Mouse (Mus musculus) cerebellum, adult 9-10 months (tissue): ENCODE data around the gene Rnaseh2c.
A peak's percentile ranks its signal among the peaks of the same experiment; 100 is the strongest.

Experiments
- DNase-seq: peaks from one replicate; pipeline ENCODE4 v3.0.0; 2022

The Rnaseh2c gene

DNA sequence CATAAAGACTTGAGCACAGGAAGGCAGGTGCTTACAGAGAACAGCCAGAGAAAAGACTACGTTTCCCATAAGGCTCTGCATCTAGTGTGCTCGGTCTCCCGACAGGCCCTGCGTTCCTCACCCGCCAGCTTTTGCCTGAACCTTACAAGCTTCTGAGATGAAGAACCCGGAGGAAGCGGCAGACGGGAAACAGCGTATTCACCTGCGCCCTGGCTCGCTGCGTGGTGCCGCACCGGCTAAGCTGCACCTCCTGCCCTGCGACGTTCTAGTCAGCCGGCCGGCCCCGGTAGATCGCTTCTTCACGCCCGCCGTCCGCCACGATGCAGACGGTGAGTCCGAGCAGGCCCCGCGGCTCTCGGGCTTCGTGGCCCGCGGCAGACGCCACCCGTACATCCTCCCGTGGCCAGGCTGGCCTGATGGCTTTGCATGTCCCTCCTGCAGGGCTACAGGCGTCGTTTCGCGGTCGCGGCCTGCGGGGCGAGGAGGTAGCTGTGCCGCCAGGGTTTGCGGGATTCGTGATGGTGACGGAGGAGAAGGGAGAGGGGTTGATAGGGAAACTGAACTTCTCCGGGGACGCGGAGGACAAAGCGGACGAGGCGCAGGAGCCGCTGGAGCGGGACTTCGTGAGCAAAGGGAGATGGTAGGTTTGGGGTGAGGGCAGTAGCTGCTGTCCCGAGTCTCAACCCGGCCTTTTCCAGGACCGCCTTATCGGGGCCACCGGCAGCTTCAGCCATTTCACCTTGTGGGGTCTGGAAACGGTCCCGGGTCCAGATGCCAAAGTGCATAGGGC lies at the start of gene Rnaseh2c:
Gene Rnaseh2c, plus strand, starts transcription at position 122 of the 790 bp plus-strand sequence.
- DNase-seq: peak; percentile 83

DNA sequence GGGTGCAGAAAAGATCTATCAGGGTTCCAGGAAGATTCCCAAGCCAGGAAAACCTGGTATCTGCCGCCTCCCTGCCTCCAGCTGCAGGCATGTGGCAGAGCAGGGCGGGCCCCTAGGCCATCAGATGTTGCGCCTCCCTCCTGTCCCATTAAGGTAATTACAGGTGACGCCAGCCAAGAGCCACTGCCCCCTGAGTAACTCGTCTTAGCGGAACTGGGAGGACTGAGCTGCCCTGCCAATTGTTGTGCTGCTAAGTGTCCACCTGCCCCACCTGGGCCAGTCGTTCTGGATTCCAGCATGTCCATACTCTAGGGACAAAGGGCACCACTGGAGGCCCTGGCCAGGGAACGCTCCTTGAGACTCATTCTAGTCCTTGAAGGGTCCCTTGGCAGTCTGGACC lies 47.9 kb upstream of the Rnaseh2c start:
- no peak for DNase-seq

DNA sequence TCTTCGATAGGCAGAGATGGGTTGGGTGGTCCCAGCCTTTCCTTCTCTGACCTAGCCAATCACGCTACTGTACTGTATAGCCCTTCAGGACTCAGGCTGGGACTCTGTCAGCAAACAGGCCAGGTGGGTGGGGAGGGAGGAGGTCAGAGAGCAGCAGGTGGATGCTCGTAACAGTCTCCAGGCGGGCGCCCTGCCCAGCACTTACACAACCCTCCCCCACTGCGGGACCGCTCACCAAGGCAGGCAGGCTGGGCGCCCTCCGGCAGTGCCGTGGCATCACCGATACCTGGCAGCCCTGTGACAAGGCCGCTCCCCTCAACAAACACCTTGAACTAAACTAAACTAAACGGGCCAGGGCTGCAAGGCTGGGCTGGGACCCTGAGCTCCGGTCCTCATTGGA lies 47.5 kb upstream of the Rnaseh2c start:
- no peak for DNase-seq

DNA sequence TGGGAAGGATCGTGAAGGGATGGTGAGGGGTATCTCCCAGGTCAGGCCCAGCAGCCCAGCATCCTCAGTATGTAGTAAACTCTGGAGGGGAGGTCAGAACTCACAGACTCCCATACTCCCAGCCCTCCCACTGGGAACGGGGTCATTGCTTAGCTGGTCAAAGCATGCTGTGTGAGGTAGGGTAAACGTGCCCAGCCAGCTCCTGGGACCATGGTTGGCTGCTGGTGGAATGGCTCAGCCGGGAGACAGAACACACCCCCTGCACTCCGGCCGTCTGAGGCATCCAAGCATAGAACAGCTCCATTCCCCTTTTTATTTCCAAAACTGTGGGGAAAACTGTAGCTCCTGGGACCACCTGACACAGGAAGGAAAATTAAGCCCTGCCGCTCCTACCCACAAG lies 43.5 kb upstream of the Rnaseh2c start:
- DNase-seq: no peak

DNA sequence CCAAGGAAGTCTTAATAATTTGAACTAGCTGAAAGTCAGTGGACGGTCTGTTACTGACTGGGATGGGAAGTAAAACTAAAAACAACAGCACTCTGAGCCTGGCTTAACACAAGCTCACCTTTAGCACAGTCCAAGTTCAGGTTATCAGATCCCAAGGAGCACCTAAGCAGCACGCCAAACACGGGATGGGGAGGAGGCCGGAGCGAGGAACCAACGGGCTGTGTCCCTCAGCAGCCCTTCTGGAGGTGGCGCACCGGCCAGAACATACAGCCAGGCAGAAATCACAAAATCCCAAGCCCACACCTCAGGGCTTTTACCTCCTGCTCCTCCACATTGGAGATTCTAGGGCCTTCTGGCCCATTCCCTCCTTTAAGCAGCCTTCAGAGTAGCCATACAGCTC lies 42.9 kb upstream of the Rnaseh2c start:
- DNase-seq: no peak

DNA sequence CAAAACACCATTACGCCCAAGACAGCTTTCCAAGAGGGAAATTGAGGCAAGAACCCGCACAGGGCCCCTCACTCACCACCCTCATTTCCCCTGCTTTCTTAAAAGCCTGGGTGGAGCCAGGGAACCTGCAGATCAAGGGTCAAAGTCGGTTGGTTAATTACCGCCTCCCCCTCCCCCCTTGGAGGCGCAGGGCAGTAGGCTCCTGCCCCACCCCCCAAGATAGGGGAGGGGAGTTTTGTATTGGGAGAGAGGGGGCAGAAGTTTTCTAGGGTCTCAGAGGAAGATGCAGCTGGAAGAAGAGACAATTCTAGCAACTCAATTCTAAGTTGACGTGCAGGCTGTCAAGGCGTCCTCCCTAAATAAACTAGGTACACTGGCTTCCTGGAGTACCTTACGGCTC lies 42.4 kb upstream of the Rnaseh2c start:
- DNase-seq: no peak

DNA sequence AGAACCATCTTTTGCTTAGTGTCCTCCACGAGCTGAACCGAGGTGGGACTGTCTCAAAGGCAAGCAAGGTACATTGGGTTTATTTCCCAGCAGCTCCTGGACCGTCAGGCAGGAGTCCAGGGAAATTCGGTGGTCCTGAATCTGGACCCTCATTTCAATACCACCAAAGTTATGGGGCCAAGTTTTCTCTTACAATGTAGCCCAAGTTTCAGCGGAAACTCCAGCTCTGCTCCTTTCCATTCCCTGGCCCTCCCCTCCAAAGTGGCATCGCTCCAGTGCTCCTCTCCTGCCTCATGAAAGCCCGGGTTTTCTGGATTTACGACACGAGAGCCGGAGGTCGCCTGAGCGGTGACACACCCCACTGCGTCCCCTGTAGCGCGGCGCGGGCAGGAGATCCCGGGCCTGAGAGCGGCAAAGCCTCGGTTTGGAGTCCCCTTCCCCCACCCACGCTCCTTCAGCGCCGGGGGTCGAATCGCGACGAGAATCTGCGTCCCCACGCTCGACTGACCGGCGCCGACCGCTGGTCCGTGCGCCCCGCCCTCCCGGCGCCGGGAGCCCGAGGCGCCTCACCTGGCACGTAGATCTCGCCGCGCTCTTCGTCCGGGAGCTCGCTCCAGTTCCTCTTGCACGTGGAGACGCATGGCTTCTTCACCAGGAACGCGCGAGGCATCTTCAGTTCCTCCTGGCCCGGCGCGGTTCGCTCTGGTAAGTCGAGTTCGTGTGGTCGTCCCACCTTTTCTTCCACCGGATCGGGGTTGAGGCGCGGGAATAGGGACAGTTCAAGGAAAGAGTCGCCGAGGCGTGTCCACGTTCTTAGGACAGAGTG lies 41.8 kb upstream of the Rnaseh2c start:
- no peak for DNase-seq

DNA sequence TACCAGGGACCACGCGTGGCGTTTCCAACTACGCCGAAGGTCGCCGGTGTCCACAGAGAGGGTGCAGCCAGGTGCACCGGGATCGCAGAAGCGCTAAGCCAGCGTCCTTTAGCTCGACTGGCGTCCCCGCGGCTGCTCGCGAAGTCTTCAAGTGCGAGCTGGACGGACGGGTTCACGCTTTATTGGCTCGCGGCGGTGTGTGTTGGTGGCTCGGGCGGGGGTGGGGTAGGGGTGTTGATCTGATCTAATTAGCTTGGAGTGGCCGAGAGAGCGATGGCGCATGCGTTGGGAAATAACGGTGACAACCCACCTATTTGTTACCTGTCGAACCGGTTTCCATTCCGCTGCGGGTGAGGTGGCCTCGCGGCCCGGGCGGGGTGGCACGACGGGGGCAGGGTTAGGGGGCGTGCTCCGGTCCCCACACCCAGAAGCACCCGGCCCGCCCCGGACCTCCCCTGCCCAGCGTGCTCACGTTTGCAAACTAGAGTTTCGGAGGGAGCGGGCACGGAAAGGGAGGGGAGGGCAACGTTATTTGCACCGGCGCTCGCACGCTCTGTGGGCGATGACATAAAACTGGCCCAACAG lies 41.1 kb upstream of the Rnaseh2c start, which contains the start of gene Ovol1:
Gene Ovol1, minus strand, starts transcription at position 190 of the 585 bp plus-strand sequence.
- DNase-seq: no peak

DNA sequence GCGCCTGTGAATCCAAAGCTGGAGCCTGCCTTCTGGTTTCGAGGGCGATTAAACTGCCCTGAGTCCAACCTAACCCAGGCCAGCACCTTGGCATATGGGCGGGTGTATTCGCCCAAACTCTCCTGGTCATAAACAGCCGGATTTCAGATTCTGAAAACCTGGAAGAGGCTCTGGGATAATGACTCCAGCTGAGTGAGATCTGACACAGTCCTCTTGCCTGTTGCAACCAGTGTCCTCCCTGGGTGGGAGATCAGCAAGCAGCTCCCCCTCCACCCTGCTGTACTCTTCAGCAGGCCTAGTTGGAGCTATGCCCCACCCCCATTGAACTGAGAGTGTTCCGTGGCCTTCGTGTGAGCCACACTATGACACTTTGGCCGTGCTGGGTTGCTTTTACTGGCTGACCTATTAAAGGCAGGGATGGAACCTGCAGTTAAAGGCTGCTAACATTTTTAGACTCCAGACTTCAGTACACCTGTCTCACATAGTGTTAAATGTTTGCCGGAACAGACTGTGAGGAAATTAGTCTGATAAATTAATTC lies 40.4 kb upstream of the Rnaseh2c start:
- no peak for DNase-seq

DNA sequence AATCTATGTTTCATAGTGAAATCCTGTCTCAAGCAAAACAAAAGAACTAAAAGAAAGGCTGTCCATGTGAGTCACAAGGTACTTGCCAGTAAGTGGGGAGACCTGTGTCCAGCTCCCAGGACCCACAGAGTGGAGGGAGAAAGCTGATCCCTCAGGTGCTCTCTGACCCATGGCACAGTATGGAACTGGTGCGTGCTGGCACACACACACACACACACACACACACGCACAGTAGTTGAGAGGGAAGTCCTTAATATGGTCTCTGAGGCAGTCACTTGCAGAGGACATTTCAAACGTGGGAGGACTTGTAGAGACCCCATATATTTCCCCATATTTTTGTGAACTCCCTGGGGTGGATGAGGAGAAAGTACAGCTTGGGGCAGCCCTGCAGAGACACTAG lies 39.8 kb upstream of the Rnaseh2c start:
- DNase-seq: no peak

DNA sequence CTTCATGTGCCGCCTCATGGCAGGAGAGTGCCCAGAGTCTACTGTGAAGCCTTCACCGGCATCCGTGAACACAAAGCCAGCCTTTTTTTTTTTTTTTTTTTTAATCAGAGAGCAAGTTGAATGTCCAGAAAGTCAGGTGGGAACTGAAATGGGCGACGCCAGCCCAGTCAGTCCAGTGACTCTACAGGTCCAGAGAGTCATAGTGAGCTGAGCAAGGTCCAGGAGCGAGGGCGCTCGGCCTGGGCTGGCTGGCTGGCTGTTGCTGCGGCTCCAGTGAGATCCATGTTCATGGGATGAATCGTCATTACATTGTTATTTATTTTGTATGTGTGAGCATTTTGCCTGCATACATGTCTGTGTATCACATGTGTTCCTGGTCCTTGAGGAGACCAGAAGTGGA lies 38.9 kb upstream of the Rnaseh2c start:
- no peak for DNase-seq

DNA sequence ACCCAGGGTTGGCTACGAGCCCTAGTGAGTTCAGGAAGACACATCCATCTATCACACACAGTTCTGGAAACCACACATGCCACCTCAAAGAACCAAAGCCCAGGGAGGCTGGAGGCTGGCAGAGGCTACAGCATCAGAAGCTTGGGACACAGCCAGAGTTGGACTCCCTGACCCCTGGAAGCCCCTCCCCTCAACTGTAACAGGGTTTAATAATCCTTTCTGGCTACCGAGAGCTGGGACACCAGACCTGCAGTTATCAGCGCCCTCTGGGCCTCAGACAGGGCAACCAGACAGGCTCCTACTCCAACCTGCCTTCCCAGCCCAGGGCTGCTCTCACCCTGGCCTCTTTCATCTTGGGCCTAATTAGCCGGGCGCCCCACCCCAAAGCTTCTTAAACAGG lies 35.4 kb upstream of the Rnaseh2c start:
- peak; percentile 44 for DNase-seq

DNA sequence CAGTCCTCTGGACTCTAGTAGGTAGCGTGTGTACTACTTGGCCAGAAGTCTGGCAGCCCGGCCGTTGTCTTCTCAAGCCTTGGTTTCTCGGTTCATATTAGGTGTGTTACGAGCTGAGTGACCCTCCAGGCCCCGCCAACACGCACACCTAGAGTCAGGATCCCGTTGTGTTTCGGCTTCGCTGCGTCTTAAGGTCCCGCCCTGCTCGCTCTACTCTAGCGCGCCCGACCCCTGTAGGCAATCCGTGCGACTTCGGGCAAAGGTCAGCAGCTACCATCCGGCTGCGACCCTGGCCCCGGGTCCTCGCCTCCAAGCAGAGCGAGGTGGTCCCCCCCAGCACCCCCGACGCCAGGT lies 34.5 kb upstream of the Rnaseh2c start:
- DNase-seq: no peak

DNA sequence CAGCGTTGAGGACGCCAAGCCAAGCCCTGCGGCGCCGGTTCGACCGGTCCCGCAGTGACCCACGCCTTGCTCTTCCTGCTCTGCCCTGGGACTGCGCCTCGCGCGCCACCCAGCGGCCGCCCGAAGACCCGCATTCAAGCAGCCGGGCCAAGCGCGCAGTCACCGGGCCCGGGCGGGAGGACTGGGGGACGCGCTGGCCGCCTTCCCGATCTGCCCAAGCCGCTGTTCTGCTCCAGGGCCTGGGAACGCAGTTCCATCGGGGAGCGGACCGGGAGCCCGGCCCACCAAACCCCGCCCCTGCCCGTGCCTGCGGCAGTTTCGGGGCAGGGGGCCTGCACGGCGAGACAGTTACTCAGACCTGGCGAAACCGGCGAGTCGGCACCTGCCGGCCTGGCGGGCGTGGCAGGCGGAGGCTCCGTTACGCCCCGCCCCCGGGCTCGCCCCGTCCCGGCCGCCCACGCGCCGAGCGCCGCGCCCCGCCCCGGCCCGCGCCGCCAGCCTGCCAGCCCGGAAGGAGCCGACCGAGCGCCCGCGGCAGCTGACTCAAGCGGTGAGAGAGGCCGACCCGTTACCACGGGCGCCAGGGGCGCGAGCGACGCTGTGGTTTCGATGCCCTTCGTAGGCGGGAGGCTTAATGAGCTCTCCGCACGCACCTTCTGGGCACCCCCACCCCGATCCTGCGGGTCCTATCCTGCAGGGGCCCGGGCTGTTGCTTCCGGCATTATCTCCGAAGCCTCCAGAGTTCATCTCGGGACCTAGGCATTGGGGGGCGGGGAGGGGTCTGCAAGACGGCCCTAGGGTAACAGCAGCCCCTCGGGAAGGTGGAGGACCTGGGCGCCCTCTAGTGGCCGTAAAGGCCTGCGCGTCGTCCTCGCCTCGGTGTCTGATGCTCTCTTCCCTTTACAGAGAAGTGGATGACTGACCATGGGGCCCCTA lies 33.9 kb upstream of the Rnaseh2c start, which contains the start of gene Ap5b1:
Gene Ap5b1, plus strand, starts transcription at position 492 of the 936 bp plus-strand sequence.
- peak; percentile 94 for DNase-seq

DNA sequence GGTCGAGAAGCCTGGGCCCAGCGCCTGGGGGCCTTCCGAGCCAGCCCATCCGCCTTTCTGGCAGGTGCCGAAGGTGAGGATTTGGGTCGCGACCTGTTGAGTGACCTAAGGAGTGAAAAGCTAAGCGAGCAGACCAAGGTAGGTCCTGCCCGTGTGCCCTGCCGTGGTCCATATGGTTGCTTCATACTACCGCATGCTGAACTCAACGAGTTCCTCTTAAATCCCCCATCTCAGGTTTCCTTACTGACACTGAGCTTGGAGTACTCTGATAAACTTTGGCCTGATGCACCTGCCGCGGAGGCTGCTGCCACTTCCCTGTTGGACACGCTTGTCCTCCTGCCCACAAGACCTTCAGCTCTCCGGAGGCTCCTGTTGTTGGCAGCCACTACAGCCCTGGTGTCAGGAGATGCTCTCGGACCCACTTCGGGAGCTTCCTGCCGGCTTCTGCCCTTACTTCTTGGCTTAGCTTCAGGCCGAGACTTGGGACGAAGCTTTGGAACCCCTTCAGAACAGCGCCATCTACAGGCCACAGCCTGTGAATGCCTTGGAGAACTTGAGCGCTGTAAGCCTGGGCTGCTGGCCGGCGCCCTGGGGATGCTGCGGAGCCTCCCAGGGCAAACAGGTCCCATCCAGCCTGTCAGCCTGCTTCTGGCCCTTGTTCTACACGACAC lies 33.1 kb upstream of the Rnaseh2c start:
- DNase-seq: peak; percentile 89

DNA sequence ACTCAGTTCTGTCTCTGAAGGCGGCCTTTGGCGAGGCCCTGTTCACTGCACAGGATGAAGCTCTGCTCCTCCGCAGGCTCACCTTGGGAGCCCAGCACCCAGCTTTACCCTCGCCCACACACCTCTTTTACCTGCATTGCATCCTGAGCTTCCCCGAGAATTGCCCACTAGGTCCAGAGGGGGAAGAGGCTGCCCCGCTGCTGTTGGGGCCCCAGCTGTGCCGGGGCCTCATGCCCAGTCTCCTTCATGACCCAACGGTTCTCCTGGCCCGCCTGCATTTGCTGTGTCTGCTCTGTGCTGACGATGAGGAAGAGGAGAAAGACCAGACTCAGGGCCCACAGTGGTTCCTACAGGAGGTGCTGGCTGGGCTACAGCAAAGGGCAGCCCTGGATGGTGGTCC lies 32.2 kb upstream of the Rnaseh2c start:
- no peak for DNase-seq

DNA sequence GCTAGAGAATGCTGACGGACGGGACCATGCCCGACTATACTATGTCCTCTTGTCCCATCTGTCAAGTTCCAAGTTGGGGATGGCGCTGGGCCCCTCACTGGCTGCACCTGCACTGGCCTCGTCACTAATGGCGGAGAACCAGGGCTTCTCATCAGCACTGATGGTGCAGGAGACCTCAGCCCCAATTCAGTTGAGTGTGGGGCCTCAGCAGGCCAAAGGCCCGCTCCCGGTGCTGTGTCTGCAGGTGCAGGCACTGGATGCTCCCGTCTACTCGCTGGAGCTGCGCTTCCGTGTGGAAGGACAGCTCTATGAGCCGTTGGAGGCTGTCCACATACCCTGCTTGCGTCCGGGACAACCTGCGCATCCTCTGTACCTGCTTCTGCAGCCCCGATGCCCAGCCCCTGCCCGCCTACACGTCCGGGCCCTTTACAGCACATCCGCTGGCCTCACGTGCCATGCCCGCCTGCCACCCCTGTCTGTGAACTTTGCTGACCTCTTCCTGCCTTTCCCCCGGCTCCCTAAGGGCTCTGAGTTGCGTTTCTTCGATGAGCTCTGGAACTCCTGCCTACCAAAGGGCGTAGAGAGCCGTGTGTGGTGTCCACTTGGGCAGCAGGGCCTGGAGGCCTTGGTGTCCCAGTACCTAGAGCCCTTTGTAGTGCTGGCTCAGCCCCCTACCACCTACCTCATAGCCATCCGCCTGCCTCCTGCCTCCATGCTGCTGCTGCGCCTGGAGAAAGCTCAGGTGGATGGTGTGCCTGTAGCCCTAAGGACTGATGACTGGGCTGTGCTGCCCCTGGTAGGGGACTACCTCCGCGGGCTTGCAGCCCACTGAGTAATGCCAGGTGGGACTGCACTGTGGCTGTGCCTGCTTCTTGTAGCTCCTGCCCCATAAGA lies 31.1 kb upstream of the Rnaseh2c start:
- DNase-seq: no peak

DNA sequence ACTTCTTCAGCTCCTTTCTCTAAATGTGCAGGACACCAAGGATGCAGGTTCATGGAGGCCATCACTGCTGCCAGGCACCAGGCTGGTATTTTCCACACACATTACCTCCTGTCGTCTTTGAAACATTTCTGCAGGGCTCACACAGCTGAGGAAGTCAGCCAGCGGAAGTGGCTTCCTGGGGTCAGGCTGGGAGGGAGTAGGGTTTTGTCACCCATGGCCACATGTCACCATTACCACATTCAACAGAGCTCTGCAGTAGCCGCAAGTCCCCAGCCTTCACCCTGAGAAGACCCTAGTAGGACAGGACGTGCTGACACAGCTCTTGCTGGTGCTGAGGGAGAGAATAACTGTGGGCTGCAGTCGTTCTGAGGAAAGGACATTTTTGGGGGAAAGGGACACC lies 29.8 kb upstream of the Rnaseh2c start:
- DNase-seq: no peak

DNA sequence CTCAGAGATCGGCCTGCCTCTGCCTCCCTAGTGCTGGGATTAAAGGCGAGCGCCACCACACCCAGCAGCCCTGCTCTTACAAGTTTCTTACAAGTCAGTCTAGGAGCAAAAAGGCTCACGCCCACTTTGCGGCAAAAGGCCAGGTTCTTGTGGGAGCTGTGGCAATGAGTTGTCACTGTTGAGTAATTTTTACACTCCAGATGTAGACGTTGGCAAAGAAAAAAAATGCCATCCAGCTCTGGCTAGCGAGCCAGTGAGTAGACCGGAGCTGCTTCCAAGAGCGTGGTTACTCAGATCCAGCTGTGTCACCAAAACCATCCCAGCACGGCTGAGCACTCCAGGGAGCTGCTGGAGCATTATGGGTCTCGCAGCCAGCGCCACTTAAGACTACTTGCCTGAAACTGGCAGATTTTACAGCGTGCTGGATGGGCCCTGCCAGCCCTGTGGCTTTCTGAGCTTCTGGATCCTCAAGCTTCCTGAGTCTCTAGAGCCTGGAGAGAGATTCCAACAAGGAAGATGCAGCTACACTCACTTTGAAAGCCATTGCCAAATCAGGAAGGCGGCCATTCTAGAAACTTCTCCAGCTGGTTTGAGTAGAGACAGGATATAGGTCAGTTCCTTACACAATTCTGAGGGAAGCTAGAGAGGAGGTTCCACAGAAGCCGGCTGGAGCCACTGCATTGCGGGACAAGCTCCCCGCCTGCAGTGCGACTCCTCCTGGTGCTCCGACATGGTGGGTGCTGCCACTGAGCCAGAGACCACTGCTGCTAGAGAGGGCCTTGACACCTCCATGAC lies 29.1 kb upstream of the Rnaseh2c start:
- DNase-seq: no peak

DNA sequence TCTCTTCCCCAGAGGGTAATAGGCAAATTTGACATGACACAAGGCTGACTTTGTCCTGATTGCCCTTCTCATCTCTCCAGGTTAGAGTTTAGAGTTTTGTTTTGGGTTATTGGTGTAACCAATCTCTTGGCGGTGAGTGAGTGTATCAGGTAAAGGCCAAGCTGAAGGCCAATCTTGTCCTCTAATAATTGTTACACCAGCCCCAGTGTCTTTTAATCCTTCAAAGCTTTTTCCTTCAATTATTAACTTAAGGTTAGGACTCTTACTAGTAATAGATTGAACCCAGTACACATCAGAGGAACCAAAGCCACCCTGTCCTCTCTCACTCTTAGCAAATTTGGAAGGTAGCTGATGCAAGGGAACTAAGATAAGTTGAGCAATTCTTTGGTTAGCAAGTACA lies 26.3 kb upstream of the Rnaseh2c start:
- no peak for DNase-seq
